Mouse (Mus musculus) embryonic stem cell, embryonic (primary cell): Measurements from ENCODE around the gene 0610009B22Rik.

Experiments
- CTCF ChIA-PET, 4 experiments: fragments of 300-600 bp in 2 of 4; fragments of 350-600 bp in 2 of 4; sonication (Branson Sonifier 250); formaldehyde crosslinking; loops; one replicate each; lab custom pipeline; 2022; ENCODE audit warnings: inconsistent platforms in 2 of 4; lab: Charles Lee
- POLR2A ChIA-PET, 4 experiments: fragments of 300-600 bp in 2 of 4; fragments of 350-600 bp in 2 of 4; sonication (Branson Sonifier 250); formaldehyde crosslinking; loops; one replicate each; lab custom pipeline; 2022; ENCODE audit warnings: antibody characterized with exemption in 4 of 4, inconsistent platforms in 1 of 4; lab: Charles Lee

0610009B22Rik gene

GRCm38 (mm10) chr11:51650691-51651515, 37.8 kb downstream of the 0610009B22Rik start, which contains the start of the genes N4bp3 and D930048N14Rik:
Gene N4bp3, minus strand, starts transcription at chr11:51650842.
Gene D930048N14Rik, plus strand, starts transcription at chr11:51650954.
- CTCF ChIA-PET = interaction anchor here in 3 of 4 experiments (0.7 to 3.5 kb wide), 13 partner anchors 11 to 415 kb away, joined by 3 to 19 read pairs (median 4); partner anchors contain the start of genes Phykpl (in 1 of the 3) and Rmnd5b (in 1 of the 3)
- POLR2A ChIA-PET = interaction anchor here (0.5 to 56.0 kb wide), 32 partner anchors 7 to 618 kb away, joined by 3 to 3635 read pairs (median 12); partner anchors contain the start of genes 0610009B22Rik (in 3 of the 4), Hnrnpab (in 3 of the 4), Nhp2 (in 3 of the 4) and Phykpl (in 3 of the 4)

DNA sequence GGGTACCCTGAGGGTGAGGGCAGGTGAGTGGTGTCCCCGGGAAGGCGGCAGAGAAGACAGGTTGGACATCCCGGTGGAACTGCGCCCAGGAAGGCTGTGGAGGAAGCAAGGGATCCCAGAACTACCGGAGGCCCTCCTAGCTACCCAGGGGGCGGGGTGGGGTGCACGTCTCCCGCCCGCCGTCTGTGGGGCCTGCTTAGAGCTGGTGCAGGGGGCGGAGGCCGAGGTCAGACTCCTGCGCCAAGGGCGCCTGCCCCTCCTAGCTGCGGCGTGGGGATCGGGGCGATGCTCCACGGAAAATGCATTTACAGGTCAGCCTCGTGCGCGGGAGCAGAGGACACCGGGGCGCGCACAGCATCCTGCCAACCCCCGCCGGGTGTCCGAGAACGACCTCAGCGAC, 38.4 kb downstream of the 0610009B22Rik start:
- POLR2A ChIA-PET = interaction anchor here (0.8 to 56.0 kb wide), 34 partner anchors 8 to 113 kb away, joined by 3 to 3635 read pairs (median 12); partner anchors contain the start of genes Hnrnpab (in 4 of the 4), 0610009B22Rik (in 3 of the 4), Nhp2 (in 3 of the 4) and Phykpl (in 3 of the 4)
- CTCF ChIA-PET = interaction anchor here (0.7 to 3.5 kb wide), 17 partner anchors 11 to 66 kb away, joined by 3 to 19 read pairs (median 4); partner anchors contain the start of genes Phykpl (in 1 of the 4) and Rmnd5b (in 1 of the 4)

DNA sequence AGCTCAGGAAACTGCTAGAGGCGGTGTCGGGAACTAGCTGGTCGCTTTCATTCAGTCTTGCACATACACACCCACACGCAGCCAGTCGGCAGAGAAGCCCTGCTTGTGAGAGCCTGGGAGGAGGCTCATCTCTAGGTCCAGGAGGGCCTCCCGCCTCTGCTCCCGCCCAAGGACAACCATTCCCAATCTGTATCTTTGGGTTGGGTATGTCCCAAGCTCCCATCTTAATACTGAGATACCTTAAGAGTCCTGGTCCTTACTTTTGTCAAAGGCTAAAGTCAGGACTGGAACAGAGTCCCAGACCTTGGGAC, 38.8 kb downstream of the 0610009B22Rik start:
- ChIA-PET POLR2A (interaction anchor here (0.8 to 56.0 kb wide), 34 partner anchors 8 to 114 kb away, joined by 3 to 3635 read pairs (median 12); partner anchors contain the start of genes Hnrnpab (in 4 of the 4), 0610009B22Rik (in 3 of the 4), Nhp2 (in 3 of the 4) and Phykpl (in 3 of the 4)), CTCF (interaction anchor here (0.6 to 3.5 kb wide), 17 partner anchors 12 to 65 kb away, joined by 3 to 19 read pairs (median 4); partner anchors contain the start of genes Phykpl (in 1 of the 4) and Rmnd5b (in 1 of the 4))

DNA sequence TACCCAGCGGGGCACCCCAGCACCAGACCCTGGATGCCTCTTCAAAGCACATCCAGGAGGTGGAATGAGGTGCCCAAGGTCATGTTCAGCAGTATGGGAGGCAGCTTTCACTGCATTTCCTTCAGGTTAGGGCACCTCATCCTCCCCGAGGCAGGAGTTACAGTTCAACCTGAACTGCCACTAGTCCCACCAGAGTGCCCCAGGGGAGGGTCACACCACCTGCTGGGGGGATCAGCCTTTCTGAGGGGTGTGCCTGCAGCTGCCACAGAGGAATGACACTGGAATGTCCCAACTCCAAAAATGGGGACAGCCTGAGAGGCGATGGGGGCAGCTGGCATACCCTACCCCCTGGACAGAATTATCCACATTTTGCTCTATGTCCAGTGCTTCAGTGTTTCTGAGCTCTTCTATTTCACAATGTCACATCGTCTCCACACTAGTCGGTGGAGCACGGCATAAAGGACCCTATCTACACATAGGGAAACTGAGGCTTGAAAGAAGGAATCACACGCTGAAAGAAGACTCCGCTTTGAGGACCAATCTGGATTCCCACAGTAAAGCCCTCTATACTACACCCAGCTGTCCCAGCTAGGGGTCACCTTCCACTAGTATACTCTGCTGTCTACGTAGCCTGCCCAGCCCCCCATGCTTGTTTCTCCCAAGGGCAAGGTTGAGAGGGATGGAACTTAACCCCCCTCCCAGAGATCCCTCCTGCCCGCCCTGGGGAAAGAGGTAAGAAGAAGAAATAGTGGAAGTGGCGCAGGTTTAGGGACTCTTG, 39.4 kb downstream of the 0610009B22Rik start:
- CTCF ChIA-PET = interaction anchor here (0.6 to 3.5 kb wide), 17 partner anchors 11 to 65 kb away, joined by 3 to 19 read pairs (median 4); partner anchors contain the start of genes Phykpl (in 1 of the 4) and Rmnd5b (in 1 of the 4)
- POLR2A ChIA-PET = interaction anchor here (0.7 to 56.0 kb wide), 38 partner anchors 9 to 1437 kb away, joined by 3 to 3635 read pairs (median 11); partner anchors contain the start of genes Hnrnpab (in 4 of the 4), 0610009B22Rik (in 3 of the 4), Nhp2 (in 3 of the 4) and Phykpl (in 3 of the 4)

GRCm38 (mm10) chr11:51648566-51648965, 40.1 kb downstream of the 0610009B22Rik start:
- ChIA-PET POLR2A (interaction anchor here (0.6 to 56.0 kb wide), 35 partner anchors 8 to 1436 kb away, joined by 3 to 3635 read pairs (median 13); partner anchors contain the start of genes Nhp2 (in 4 of the 4), 0610009B22Rik (in 3 of the 4), Hnrnpab (in 3 of the 4) and Phykpl (in 3 of the 4)), CTCF (interaction anchor here in 3 of 4 experiments (1.2 to 3.5 kb wide), 6 partner anchors 11 to 55 kb away, joined by 3 to 19 read pairs (median 5); partner anchors contain the start of gene Nhp2 (in 1 of the 3))

- CTCF ChIA-PET = interaction anchor here in 3 of 4 experiments (1.0 to 3.3 kb wide), 7 partner anchors 9 to 35 kb away, joined by 3 to 19 read pairs (median 4); partner anchors contain the start of gene Nhp2 (in 1 of the 3)
- POLR2A ChIA-PET = interaction anchor here (0.5 to 56.0 kb wide), 35 partner anchors 9 to 1225 kb away, joined by 3 to 3635 read pairs (median 5); partner anchors contain the start of genes 0610009B22Rik (in 3 of the 4), Phykpl (in 3 of the 4), Rmnd5b (in 3 of the 4) and Hnrnpab (in 2 of the 4)
These were observed 41.7 kb downstream of the 0610009B22Rik start for GRCm38 (mm10) chr11:51646751-51647667.

- POLR2A ChIA-PET = interaction anchor here (1.4 to 56.0 kb wide), 14 partner anchors 8 to 58 kb away, joined by 4 to 3635 read pairs (median 46); partner anchors contain the start of genes Rmnd5b (in 3 of the 4), 0610009B22Rik (in 2 of the 4), Hnrnpab (in 2 of the 4) and Nhp2 (in 2 of the 4)
- CTCF ChIA-PET = interaction anchor here in 2 of 4 experiments (1.4 to 3.3 kb wide), 4 partner anchors 8 to 35 kb away, joined by 3 to 19 read pairs (median 7); no protein-coding TSS in a partner anchor
These were observed 42.4 kb downstream of the 0610009B22Rik start for GRCm38 (mm10) chr11:51646245-51646644.

- ChIA-PET POLR2A (interaction anchor here in 2 of 4 experiments (2.5 to 56.0 kb wide), 8 partner anchors 13 to 43 kb away, joined by 12 to 3635 read pairs (median 162); partner anchors contain the start of genes 0610009B22Rik (in 2 of the 2), Hnrnpab (in 2 of the 2), Nhp2 (in 2 of the 2) and Rmnd5b (in 2 of the 2)), CTCF (interaction anchor here in 2 of 4 experiments (1.5 to 3.3 kb wide), 3 partner anchors 9 to 36 kb away, joined by 3 to 19 read pairs (median 7); no protein-coding TSS in a partner anchor)
These were observed 43.4 kb downstream of the 0610009B22Rik start for GRCm38 (mm10) chr11:51645293-51645692.

DNA sequence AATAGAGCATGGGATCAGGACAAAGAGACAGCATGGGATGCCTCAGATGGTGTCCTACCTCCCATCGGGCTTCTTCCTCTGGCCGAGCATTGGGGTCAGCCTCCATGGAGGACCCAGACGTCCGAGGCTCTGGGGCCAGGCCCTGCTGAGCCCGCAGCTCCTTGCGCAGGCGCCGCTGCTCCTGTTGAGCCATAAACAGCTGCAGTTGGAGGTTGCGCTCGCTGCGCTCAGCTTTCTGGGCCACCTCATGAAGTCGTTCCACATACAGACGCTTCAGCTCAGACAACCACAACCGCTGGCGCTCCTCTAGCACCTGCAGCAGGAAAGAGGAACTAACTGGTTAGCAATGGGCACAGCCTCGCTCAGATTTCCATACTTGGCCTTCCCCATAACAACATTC, 44.5 kb downstream of the 0610009B22Rik start:
- POLR2A ChIA-PET = interaction anchor here (0.6 to 56.0 kb wide), 26 partner anchors 8 to 162 kb away, joined by 3 to 3635 read pairs (median 6); partner anchors contain the start of genes Hnrnpab (in 4 of the 4), Rmnd5b (in 3 of the 4), 0610009B22Rik (in 2 of the 4) and Nhp2 (in 2 of the 4)

GRCm38 (mm10) chr11:51643761-51644160, 44.9 kb downstream of the 0610009B22Rik start:
- ChIA-PET POLR2A (interaction anchor here (0.6 to 56.0 kb wide), 28 partner anchors 8 to 356 kb away, joined by 3 to 3635 read pairs (median 6); partner anchors contain the start of genes Hnrnpab (in 4 of the 4), Rmnd5b (in 3 of the 4), 0610009B22Rik (in 2 of the 4) and Nhp2 (in 2 of the 4)), CTCF (interaction anchor here (0.7 to 3.3 kb wide), 7 partner anchors 10 to 177 kb away, joined by 3 to 19 read pairs (median 4); no protein-coding TSS in a partner anchor)

More for the DNA sequence above, 44.5 kb downstream of the 0610009B22Rik start:
- CTCF ChIA-PET = interaction anchor here (0.7 to 3.3 kb wide), 8 partner anchors 10 to 176 kb away, joined by 3 to 19 read pairs (median 4); no protein-coding TSS in a partner anchor

DNA sequence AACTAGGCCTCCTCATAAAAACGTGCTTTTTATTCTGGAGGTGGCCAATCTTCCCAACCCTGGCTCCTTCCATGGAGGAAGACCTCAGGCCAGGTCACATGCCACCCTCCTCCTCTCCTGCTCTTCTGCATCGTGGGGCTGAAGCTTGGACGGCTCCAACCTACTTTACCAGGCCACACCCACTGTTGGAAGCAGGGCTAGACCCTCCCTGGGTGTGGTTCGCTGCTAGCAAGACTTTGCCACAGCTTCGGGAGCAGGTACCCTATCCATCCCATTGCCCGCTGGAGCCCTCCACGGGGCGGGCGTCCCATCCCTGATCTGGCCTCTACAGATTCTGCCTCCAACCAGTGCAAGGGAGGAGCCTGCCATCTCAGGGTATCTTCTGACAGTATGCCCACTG, 45.5 kb downstream of the 0610009B22Rik start:
- CTCF ChIA-PET = interaction anchor here in 3 of 4 experiments (0.6 to 3.3 kb wide), 6 partner anchors 9 to 38 kb away, joined by 3 to 19 read pairs (median 4); no protein-coding TSS in a partner anchor
- POLR2A ChIA-PET = interaction anchor here (0.7 to 56.0 kb wide), 25 partner anchors 9 to 1266 kb away, joined by 3 to 3635 read pairs (median 6); partner anchors contain the start of genes Hnrnpab (in 4 of the 4), 0610009B22Rik (in 2 of the 4), Nhp2 (in 2 of the 4) and Phykpl (in 2 of the 4)

GRCm38 (mm10) chr11:51640748-51641147, 47.9 kb downstream of the 0610009B22Rik start:
- ChIA-PET CTCF (interaction anchor here in 3 of 4 experiments (0.6 to 2.5 kb wide), 3 partner anchors 41 to 111 kb away, joined by 3 to 11 read pairs (median 3); no protein-coding TSS in a partner anchor), POLR2A (interaction anchor here in 3 of 4 experiments (0.6 to 62.0 kb wide), 17 partner anchors 9 to 594 kb away, joined by 3 to 3635 read pairs (median 5); partner anchors contain the start of genes 0610009B22Rik (in 2 of the 3), D930048N14Rik (in 2 of the 3), Hnrnpab (in 2 of the 3) and N4bp3 (in 2 of the 3))

GRCm38 (mm10) chr11:51638497-51638896, 50.2 kb downstream of the 0610009B22Rik start:
- ChIA-PET CTCF (interaction anchor here (0.5 to 2.0 kb wide), 16 partner anchors 9 to 217 kb away, joined by 3 to 19 read pairs (median 3); partner anchors contain the start of genes D930048N14Rik (in 2 of the 4), N4bp3 (in 2 of the 4), 0610009B22Rik (in 1 of the 4) and Hnrnpab (in 1 of the 4)), POLR2A (interaction anchor here (0.6 to 62.0 kb wide), 52 partner anchors 8 to 361 kb away, joined by 3 to 3635 read pairs (median 7); partner anchors contain the start of genes D930048N14Rik (in 4 of the 4), N4bp3 (in 4 of the 4), 0610009B22Rik (in 3 of the 4) and Hnrnpab (in 3 of the 4))
